Mouse (Mus musculus) CH12.LX (cell line): Measurements from ENCODE around the gene Col17a1. TPM values are rescaled to one million over a fixed set of nuclear protein-coding genes. Genes with fewer than 3 reads are reported as not detected.

Experiments used
- DNase-seq: peaks from one replicate; pipeline ENCODE4 v3.0.0-alpha.2; 2013; ENCODE audit errors: extremely low read depth
- H3K27ac ChIP-seq: 2 replicates; pipeline ENCODE4 v1.5.1; 2012; ENCODE audit warnings: low read depth, mild to moderate bottlenecking, control low read depth, moderate library complexity; ENCODE audit not compliant: insufficient read depth
- H3K27me3 ChIP-seq: replicated peaks from 2 replicates; pipeline ENCODE3; 2012; ENCODE audit warnings: inconsistent platforms
- H3K36me3 ChIP-seq, 2 experiments: replicated peaks in 1 of 2; 2 replicates each; pipeline versions ENCODE3 to v1.6.1; 2012; ENCODE audit warnings: inconsistent platforms in 1 of 2, low read length in 1 of 2, mild to moderate bottlenecking in 1 of 2, mixed read lengths in 1 of 2, moderate library complexity in 1 of 2; ENCODE audit not compliant: control insufficient read depth in 1 of 2, insufficient read depth in 1 of 2
- H3K4me1 ChIP-seq, 2 experiments: 2 replicates each; pipeline ENCODE4 v1.6.1; 2012; ENCODE audit warnings: inconsistent platforms in 1 of 2, moderate library complexity in 1 of 2; ENCODE audit not compliant: insufficient read depth in 2 of 2, control insufficient read depth in 1 of 2
- H3K4me2 ChIP-seq: 2 replicates; pipeline ENCODE4 v1.6.1; 2012; ENCODE audit warnings: low read depth, mild to moderate bottlenecking, control low read depth; ENCODE audit not compliant: poor library complexity, insufficient read depth, severe bottlenecking
- H3K4me3 ChIP-seq, 3 experiments: fragments of 150-350 bp in 1 of 3; sonication (generic) in 1 of 3; replicated peaks in 1 of 3; 2 replicates each; pipeline versions ENCODE3 to v1.5.1; 2011 to 2012; ENCODE audit warnings: low read depth in 2 of 3, low read length in 2 of 3, mild to moderate bottlenecking in 2 of 3, moderate library complexity in 2 of 3, control low read depth in 1 of 3, improper control_type of control experiment in 1 of 3, inconsistent platforms in 1 of 3, mixed read lengths in 1 of 3; ENCODE audit not compliant: poor library complexity in 1 of 3
- H3K79me2 ChIP-seq: replicated peaks from 2 replicates; pipeline ENCODE4 v1.6.1; 2012; ENCODE audit warnings: mild to moderate bottlenecking, moderate library complexity; ENCODE audit not compliant: control insufficient read depth, poor library complexity, insufficient read depth, severe bottlenecking; ENCODE audit errors: extremely low read depth
- H3K9ac ChIP-seq: 2 replicates; pipeline ENCODE4 v1.6.1; 2012; ENCODE audit warnings: low read depth, mild to moderate bottlenecking, control low read depth, moderate library complexity; ENCODE audit not compliant: insufficient read depth
- H3K9me3 ChIP-seq: replicated peaks from 2 replicates; pipeline ENCODE3; 2012; ENCODE audit warnings: low read length, inconsistent platforms, mixed read lengths
- CHD2 ChIP-seq: IDR thresholded peaks from 2 replicates; pipeline ENCODE4 v1.6.1; 2011; ENCODE audit warnings: low read length, improper control_type of control experiment
- CTCF ChIP-seq, 2 experiments: IDR thresholded peaks in 1 of 2; conservative IDR thresholded peaks in 1 of 2; 2 replicates each; pipeline ENCODE4 v1.5.1; 2011 to 2012; ENCODE audit warnings: low read depth in 2 of 2, low read length in 2 of 2, improper control_type of control experiment in 1 of 2, inconsistent platforms in 1 of 2, mild to moderate bottlenecking in 1 of 2, moderate library complexity in 1 of 2
- E2F4 ChIP-seq: IDR thresholded peaks from 2 replicates; pipeline ENCODE4 v1.6.1; 2011; ENCODE audit warnings: low read depth, low read length, improper control_type of control experiment; ENCODE audit not compliant: insufficient replicate concordance
- HCFC1 ChIP-seq: IDR thresholded peaks from 2 replicates; pipeline ENCODE4 v1.6.1; 2012; ENCODE audit warnings: low read depth, mild to moderate bottlenecking, inconsistent platforms, low read length, improper control_type of control experiment
- IRF4 ChIP-seq: IDR thresholded peaks from 2 replicates; pipeline ENCODE4 v1.6.1; 2014; ENCODE audit warnings: low read depth, mild to moderate bottlenecking, inconsistent platforms, low read length, improper control_type of control experiment
- JUN ChIP-seq: IDR thresholded peaks from 2 replicates; pipeline ENCODE4 v1.6.1; 2011; ENCODE audit warnings: low read depth, mild to moderate bottlenecking, low read length, improper control_type of control experiment, moderate library complexity; ENCODE audit not compliant: insufficient read depth
- KAT2A ChIP-seq: IDR thresholded peaks from 2 replicates; pipeline ENCODE4 v1.6.1; 2012; ENCODE audit warnings: low read length, improper control_type of control experiment, inconsistent platforms; ENCODE audit not compliant: insufficient replicate concordance
- MAFK ChIP-seq: IDR thresholded peaks from 2 replicates; pipeline ENCODE4 v1.6.1; 2011; ENCODE audit warnings: low read length, improper control_type of control experiment; ENCODE audit not compliant: insufficient replicate concordance
- MAX ChIP-seq: IDR thresholded peaks from 2 replicates; pipeline ENCODE4 v1.6.1; 2011; ENCODE audit warnings: low read length, improper control_type of control experiment
- MAZ ChIP-seq: IDR thresholded peaks from 2 replicates; pipeline ENCODE4 v1.6.1; 2012; ENCODE audit warnings: low read depth, mild to moderate bottlenecking, inconsistent platforms, low read length, improper control_type of control experiment, moderate library complexity
- MEF2A ChIP-seq: IDR thresholded peaks from 2 replicates; pipeline ENCODE4 v1.6.1; 2014; ENCODE audit warnings: low read depth, mild to moderate bottlenecking, inconsistent platforms, low read length, improper control_type of control experiment, borderline replicate concordance
- MXI1 ChIP-seq: IDR thresholded peaks from 2 replicates; pipeline ENCODE4 v1.6.1; 2011; ENCODE audit warnings: mild to moderate bottlenecking, low read depth, low read length, improper control_type of control experiment
- NRF1 ChIP-seq: IDR thresholded peaks from 2 replicates; pipeline ENCODE4 v1.6.1; 2014; ENCODE audit warnings: low read depth, mild to moderate bottlenecking, inconsistent platforms, low read length, improper control_type of control experiment, moderate library complexity
- PAX5 ChIP-seq: IDR thresholded peaks from 2 replicates; pipeline ENCODE4 v1.6.1; 2012; ENCODE audit warnings: low read length, inconsistent platforms, mixed read lengths
- POLR2A ChIP-seq: IDR thresholded peaks from 2 replicates; pipeline ENCODE4 v1.6.1; 2011; ENCODE audit warnings: low read depth, mild to moderate bottlenecking, improper control_type of control experiment, low read length
- SIN3A ChIP-seq: IDR thresholded peaks from 2 replicates; pipeline ENCODE4 v1.6.1; 2012; ENCODE audit warnings: low read length, improper control_type of control experiment, inconsistent platforms
- TBP ChIP-seq: conservative IDR thresholded peaks from 2 replicates; pipeline ENCODE4 v1.6.1; 2011; ENCODE audit warnings: low read depth, low read length, improper control_type of control experiment
- TCF12 ChIP-seq: IDR thresholded peaks from 2 replicates; pipeline ENCODE4 v1.6.1; 2014; ENCODE audit warnings: low read depth, mild to moderate bottlenecking, inconsistent platforms, low read length, improper control_type of control experiment
- UBTF ChIP-seq: IDR thresholded peaks from 2 replicates; pipeline ENCODE4 v1.6.1; 2012; ENCODE audit warnings: low read depth, mild to moderate bottlenecking, inconsistent platforms, low read length, improper control_type of control experiment, moderate library complexity
- USF1 ChIP-seq: IDR thresholded peaks from 2 replicates; pipeline ENCODE4 v1.6.1; 2014; ENCODE audit warnings: low read depth, mild to moderate bottlenecking, inconsistent platforms, low read length, improper control_type of control experiment
- USF2 ChIP-seq: conservative IDR thresholded peaks from 2 replicates; pipeline ENCODE4 v1.6.1; 2011; ENCODE audit warnings: low read depth, low read length, improper control_type of control experiment
- ZC3H11A ChIP-seq: IDR thresholded peaks from 2 replicates; pipeline ENCODE4 v1.6.1; 2012; ENCODE audit warnings: low read depth, mild to moderate bottlenecking, inconsistent platforms, low read length, improper control_type of control experiment
- ZMIZ1 ChIP-seq: IDR thresholded peaks from 2 replicates; pipeline ENCODE4 v1.6.1; 2012; ENCODE audit warnings: low read depth, mild to moderate bottlenecking, inconsistent platforms, low read length, improper control_type of control experiment
- ZNF384 ChIP-seq: IDR thresholded peaks from 2 replicates; pipeline ENCODE4 v1.6.1; 2012; ENCODE audit warnings: low read depth, low read length, improper control_type of control experiment, inconsistent platforms
- dilution Hi-C: fragments of 300-500 bp; cut with MboI; formaldehyde crosslinking; loops from 2 replicates; pipeline ENCODE4 v1.14.3; 2020; ENCODE audit warnings: low sequenced_read_pairs; ENCODE audit not compliant: extremely low pct_unique_long_range_greater_than_20kb, extremely low pct_ligation_motif_present
- in situ Hi-C: fragments of 300-500 bp; cut with MboI; formaldehyde crosslinking; loops from 3 replicates; pipeline ENCODE4 v1.14.3; 2019; ENCODE audit warnings: low sequenced_read_pairs, low pct_ligation_motif_present, low pct_unique_long_range_greater_than_20kb, mixed read lengths
- polyA plus RNA-seq: library from polyadenylated mRNA; unstranded; fragments of >175 nt; gene quantifications from 2 replicates; pipeline ENCODE4 v1.2.1, GENCODE M21; 2012; ENCODE audit warnings: low read depth; ENCODE audit not compliant: insufficient read length
- total RNA-seq, 2 experiments: library from RNA; depleted of rRNA; stranded (reverse); fragments of 300-350 nt in 1 of 2; fragments of >200 nt in 1 of 2; gene quantifications; 2 replicates each; pipeline ENCODE4 v1.2.3; 2012 to 2014

The Col17a1 gene
- total RNA-seq (2012; rRNA removed) (0.08 and 0.34 TPM in 2 replicates), total RNA-seq (2014; rRNA removed) (0.12 and 0.42 TPM in 2 replicates), polyA plus RNA-seq (0.55 and 0.59 TPM in 2 replicates)

DNA sequence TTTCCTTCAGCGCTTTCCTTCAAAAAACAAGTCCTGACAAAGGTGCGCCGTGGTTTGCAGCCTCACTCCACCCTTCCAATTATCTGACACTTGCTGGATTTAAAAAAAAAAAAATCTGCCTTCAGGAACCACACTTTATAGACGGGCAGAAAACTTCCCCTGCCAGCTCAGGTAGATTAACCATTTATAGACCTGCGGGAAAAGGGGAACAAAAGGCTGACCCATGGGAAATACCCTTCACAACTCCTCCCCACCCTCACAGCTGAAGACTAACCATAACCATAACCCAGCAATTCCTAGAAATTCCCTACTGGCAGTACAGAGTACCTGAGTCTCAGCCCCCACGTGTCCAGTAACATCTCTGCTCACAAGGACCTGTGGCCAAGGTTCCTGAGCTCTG lies at the start of gene Col17a1:
Gene Col17a1, minus strand, starts transcription at position 101 of the 400 bp plus-strand sequence.
- dilution Hi-C loops, result no loop called here

DNA sequence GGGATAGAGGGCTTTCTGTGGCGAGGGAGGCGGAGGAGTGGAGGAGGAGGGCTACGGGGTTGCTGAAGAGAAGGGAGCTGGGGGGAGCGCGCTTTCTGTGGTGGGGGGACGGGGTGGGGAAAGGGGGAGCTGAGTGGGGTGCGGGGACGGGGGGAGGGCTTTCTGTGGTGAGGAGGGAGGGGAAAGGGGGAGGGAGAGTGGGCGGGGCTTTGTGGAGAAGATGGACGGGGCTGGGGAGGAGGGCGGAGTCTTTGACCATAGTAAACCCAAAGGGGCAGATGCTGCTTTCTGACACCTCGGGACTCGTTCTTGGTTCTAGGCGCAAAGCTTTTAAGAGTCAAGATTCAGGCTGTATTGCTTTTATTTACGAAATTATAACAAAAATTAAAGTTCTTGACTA lies 40.0 kb upstream of the Col17a1 start:
- no peak for TF ChIP-seq CHD2
- no peak for TF ChIP-seq MAFK
- TF ChIP-seq CTCF (conservative IDR thresholded peaks at IDR 0.05 in 1 of 2, IDR thresholded peaks at IDR 0.05 in 1 of 2; ENCODE audit: low read depth in 2 of 2, low read length in 2 of 2), result no peak
- no peak for TF ChIP-seq MXI1
- TF ChIP-seq TCF12, result no peak
- TF ChIP-seq ZMIZ1, result no peak
- TF ChIP-seq SIN3A, result no peak; the same call in 1 of the 2 replicates
- TF ChIP-seq NRF1, result no peak
- TF ChIP-seq KAT2A, result no peak
- TF ChIP-seq ZNF384, result no peak
- TF ChIP-seq USF1, result no peak
- TF ChIP-seq UBTF, result no peak
- no peak for TF ChIP-seq TBP
- TF ChIP-seq ZC3H11A, result no peak
- TF ChIP-seq IRF4, result no peak
- no peak for TF ChIP-seq USF2
- TF ChIP-seq E2F4, result no peak
- TF ChIP-seq MAX, result no peak
- TF ChIP-seq MAZ, result no peak
- TF ChIP-seq MEF2A, result no peak
- Histone ChIP-seq H3K9me3 (no peaks in the 10 kb centered on the region), H3K4me1 (peaks cover 7 to 50% of the 10 kb centered on the region in 2 experiments), H3K27me3 (no peaks in the 10 kb centered on the region), H3K79me2 (peaks cover 9% of the 10 kb centered on the region), H3K27ac (peak overlapping the region; percentile 86), H3K4me2 (peak overlapping the region; percentile 23; the same call in 1 of the 2 replicates), H3K36me3 (peaks cover 35 to 44% of the 10 kb centered on the region in 2 experiments), H3K9ac (peak overlapping the region; percentile 78), H3K4me3 (peak overlapping the region; percentile 76 to 92 (median 86))
- dilution Hi-C loops, result no loop called here
- peak; percentile 78 for DNase-seq
- in situ Hi-C loops, result no loop called here

More for the DNA sequence above, at the start of gene Col17a1:
- H3K4me2 ChIP-seq, result no peak within 1 kb of the TSS
- H3K79me2 ChIP-seq, result no peaks in the 10 kb centered on the region
- DNase-seq, result no peak
- in situ Hi-C loops, result no loop called here
- TF ChIP-seq PAX5 (no peak), JUN (no peak), HCFC1 (no peak), POLR2A (no peak), SIN3A (no peak), ZMIZ1 (no peak)
- H3K9ac ChIP-seq, result no peak within 1 kb of the TSS
- no peaks in the 10 kb centered on the region for H3K36me3 ChIP-seq
- H3K4me1 ChIP-seq, result peaks cover 0 to 10% of the 10 kb centered on the region in 2 experiments; a peak in 2 of 4 replicates
- no peak within 1 kb of the TSS for H3K4me3 ChIP-seq
- H3K27me3 ChIP-seq, result peaks cover 1% of the 10 kb centered on the region
- no peaks in the 10 kb centered on the region for H3K9me3 ChIP-seq
- H3K27ac ChIP-seq, result no peak within 1 kb of the TSS
